Mouse (Mus musculus) 3T3-L1 (cell line): ENCODE results near the gene Cpxm1.

ENCODE experiments used
- DNase-seq: peaks from one replicate; pipeline ENCODE4 v3.0.0-alpha.2; 2015; ENCODE audit warnings: low read depth, low spot score

The Cpxm1 gene

GRCm38 (mm10) chr2:130397186-130397985 is at the start of gene Cpxm1:
Gene Cpxm1, minus strand, starts transcription at chr2:130397574.
- DNase-seq = no peak

DNA sequence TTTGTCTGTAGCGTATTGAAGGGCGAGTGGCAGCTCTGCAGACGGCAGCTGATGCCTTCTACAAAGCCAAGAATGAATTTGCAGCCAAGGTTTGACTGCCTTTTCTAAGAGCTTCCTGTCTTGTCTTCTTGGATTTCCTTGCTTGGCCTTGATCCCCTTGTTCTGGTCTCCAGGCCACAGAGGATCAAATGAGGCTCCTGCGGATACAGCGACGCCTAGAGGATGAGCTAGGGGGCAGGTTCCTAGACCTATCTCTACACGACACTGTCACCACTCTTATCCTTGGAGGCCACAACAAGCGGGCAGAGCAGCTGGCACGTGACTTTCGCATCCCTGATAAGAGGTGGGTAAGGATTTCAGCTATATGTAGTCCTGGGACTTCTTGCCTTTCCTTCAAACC is 44.8 kb upstream of the Cpxm1 start:
- no peak for DNase-seq

GRCm38 (mm10) chr2:130439840-130440480 is 42.6 kb upstream of the Cpxm1 start:
- no peak for DNase-seq

DNA sequence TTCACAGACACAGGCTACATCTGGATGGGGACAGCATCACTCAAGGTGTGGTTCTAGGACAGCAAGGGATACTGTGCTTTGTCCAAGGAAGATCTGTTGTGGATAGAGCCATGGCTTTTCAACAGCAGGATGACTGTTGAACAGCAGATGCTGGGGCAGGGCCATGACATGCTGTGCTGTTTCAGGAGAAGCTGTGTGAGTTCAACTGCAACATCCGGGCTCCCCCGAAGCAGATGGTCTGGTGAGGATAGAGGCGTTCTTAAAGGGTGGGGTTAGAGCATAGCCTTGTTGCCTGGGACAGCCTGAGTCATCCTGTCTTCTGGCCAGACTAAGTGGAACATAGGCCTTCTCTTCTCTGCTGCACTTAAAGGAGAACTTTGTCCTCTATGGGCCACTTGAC is 41.5 kb upstream of the Cpxm1 start:
- no peak for DNase-seq

DNA sequence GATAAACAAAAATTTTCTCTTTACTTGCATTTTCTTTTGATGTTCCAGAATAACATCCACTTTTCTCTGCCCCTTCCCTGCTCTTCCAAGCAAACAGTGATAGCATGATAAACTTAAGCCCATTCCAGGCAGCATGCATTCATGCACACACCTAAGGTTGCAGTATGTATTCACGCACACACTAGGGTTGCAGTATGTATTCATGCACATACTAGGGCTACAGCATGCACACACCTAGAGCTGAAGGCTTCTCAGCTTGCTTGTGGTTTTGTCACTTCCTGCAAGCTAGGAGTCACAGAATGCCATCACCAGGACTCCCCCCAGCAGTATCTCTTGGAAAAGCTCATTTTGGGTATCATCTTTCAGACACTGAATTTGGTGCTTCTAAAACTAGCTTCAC is 39.4 kb upstream of the Cpxm1 start:
- DNase-seq = no peak

DNA sequence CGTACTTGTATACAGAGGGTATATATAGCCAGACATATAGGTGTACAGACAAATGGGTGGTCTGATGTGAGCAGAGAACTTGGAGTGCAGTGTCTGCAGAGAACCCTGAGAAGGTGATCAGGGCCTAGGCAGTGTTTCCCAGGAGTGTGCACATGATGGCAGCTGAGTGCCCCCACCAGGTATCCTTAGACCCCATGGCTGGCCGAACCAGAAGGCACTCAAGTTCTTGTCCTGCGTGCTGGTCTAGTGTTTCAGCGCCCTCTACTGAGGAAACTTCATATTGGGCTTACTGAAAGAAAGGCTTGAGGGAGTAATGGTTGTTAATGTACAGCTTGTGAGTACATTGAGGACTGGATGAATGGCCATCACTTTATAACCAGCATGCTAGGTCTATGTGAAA is 35.8 kb upstream of the Cpxm1 start:
- DNase-seq = peak; percentile 77

GRCm38 (mm10) chr2:130432157-130432556 is 34.8 kb upstream of the Cpxm1 start:
- DNase-seq = no peak

GRCm38 (mm10) chr2:130430484-130430883 is 33.1 kb upstream of the Cpxm1 start:
- DNase-seq = no peak

DNA sequence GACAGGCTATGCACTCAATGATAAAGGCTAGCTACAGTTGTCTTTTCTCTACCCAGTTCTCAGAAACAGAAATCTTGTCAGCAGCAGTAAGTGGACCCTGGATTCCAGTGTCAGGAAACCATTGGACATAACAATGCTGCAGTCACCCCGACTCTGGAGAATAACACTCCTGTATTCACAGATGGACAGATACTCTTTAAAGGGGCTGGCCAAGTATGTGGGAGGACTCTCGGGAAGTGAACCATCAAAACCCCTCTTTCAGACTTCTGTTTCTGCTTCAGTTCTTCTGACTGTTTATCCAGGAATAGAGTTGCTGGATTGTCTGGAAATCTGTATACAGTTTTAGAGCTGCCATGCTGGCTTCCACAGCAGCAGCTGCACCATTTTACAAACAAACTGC is 32.5 kb upstream of the Cpxm1 start:
- DNase-seq = no peak

DNA sequence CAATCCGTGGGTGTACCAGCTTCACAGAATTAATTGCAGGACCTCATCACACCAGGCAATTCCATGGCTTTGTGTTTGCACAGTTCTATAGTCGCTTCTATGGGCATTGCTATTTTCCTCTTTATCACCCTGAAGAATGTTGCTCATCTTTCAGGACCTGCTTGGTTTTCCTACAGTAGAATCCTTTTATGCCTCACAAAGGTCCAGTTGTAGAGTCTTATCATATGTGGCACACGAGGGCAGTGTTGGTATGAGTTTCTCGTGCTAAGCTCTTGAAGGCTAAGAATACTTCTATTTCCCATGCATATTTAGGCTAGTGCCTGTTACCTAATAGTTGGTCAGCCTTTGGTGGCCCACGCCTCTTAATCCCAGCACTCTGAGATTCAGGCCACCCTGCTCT is 27.7 kb upstream of the Cpxm1 start:
- peak; percentile 75 for DNase-seq

GRCm38 (mm10) chr2:130424126-130424853 is 26.9 kb upstream of the Cpxm1 start, which contains the start of the genes Vps16 and Pced1a:
Gene Vps16, plus strand, starts transcription at chr2:130424339.
Gene Pced1a, minus strand, starts transcription at chr2:130424701.
- DNase-seq = peak; percentile 91

DNA sequence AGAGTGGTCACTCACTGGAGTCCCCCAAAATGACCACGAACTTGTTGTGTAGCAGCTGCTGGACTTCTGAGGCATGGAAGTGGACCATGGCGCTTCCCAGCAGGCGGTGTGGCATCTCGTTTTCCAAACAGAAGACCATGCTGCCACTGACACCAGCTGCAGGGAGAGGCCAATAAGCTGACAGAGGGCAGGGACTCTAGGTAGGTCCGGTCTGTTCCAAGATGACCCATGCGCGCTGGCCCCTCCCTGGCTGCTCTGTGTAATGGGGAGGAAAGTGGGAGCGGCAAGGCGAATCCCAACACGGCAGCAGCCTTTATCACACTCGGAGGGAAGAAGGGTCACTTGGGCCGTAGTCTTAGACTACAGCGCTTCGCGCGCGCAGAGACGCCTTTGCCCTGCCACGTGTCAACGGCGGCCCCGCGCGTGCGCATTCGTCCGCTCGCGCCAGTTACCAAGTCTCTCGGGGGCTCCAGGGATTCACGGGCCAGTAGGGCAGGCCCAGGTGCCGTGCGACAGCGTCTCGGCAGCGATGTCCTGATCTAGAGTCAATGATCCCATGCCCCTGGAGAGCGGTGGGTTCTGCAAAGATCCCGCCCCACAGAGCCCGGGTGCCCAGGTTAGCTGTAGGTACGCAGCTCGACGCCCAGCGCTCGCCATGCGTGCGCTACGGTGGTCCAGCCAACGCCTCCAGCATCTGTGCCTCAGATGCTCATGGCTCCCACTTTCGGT is 26.2 kb upstream of the Cpxm1 start:
- peak; percentile 40 for DNase-seq

GRCm38 (mm10) chr2:130421781-130422620 is 24.6 kb upstream of the Cpxm1 start:
- no peak for DNase-seq

GRCm38 (mm10) chr2:130414094-130414856 is 16.9 kb upstream of the Cpxm1 start:
- DNase-seq = peak; percentile 30

DNA sequence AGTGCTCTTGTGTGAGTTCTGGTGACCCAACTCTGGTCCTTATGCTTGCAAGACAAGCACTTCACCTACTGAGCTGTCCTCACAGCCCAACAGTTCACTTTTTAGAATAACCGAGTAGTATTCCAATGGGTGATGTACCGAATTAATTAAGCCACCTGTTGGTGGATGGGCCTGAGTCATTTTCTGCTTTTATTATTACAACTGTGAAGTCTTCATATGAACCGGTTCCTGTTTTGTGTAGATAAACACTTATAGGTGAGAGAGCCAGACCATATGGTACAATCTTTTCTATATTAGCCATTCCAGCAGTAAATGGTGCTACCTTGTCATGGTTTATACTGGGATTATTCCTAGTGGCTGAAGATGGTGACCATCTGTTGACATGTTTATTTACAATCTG is 15.4 kb upstream of the Cpxm1 start:
- no peak for DNase-seq

- DNase-seq = peak; percentile 94
Measured at GRCm38 (mm10) chr2:130411558-130412495, 14.5 kb upstream of the Cpxm1 start.

DNA sequence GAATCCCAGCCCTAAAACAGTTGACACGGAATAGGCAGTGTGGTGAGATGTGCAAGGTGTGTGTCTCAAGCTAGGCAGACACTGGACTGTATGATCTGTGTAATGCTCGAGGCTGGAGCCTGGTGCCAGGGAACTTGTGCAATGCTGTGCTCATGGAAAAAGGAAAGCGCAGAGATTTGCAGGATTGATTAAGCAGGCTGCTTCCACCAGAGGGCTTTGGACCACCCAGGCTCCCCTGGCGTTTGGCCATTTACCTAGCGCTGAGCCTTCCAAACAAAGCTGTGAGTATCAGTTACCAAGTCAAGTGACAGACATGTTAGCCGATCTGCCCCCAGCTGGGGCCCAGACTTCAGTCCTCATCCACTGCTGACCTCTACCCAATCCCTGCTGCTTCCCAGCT is 10.8 kb upstream of the Cpxm1 start:
- peak; percentile 27 for DNase-seq

DNA sequence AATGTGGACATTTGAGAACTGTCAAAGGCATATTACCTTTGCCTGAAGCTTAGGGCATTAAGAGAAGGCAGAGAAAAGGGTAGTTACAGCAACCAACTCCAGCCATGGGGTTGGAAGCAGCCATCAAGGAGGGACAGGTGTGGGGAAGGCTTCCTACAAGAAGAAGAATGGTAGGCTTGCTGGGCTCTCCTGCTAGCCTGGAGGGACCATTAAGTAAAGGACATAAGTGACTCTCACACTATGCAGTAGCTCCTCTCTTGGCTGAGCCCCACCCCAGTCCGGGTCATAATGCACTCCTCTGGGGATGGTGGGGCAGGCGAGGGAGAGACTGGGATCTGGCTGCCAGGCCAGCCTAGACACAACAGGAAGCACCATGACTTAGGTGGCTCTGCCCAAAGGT is 8.8 kb upstream of the Cpxm1 start, which contains the start of gene Tmem239:
Gene Tmem239, plus strand, starts transcription at position 301 of the 400 bp plus-strand sequence.
- no peak for DNase-seq

- no peak for DNase-seq
Measured at GRCm38 (mm10) chr2:130404939-130405338, 7.6 kb upstream of the Cpxm1 start, which contains the start of the genes Gm28372 and 1700020A23Rik. Gene Gm28372, plus strand, starts transcription at chr2:130405239. Gene 1700020A23Rik, plus strand, starts transcription at chr2:130405259.
